Comparison of ENCODE assay signal across 10 mouse cellular contexts in the genomic region with DNA sequence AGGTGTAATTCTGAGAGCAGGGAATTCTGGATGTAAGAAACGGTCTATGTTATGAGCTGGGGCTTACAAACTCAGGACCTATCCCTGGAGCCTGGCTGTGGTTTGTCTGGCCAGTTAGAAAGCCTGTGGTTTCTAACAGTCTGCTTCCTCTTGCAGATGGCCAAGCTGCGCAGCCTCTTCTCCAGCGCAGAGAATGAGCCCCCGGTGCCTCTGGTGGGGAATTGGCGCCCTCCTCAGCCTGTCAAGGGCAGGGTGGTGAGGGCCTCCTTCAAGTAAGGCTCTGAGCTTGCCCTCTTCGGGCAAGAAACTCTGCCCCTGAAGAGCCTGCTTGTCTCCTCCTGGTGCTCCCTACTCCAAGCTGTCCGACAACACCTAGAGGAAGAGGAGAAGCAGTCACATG. TPM values are rescaled to one million over a fixed set of nuclear protein-coding genes. Genes with fewer than 3 reads are reported as not detected.
DNase-seq lines count a peak whose midpoint lies in the region; ATAC-seq and TF ChIP-seq lines count a peak whose summit lies in the region.
"Had no signal": no experiment of that assay in that cellular context is flagged by ENCODE, and none has a peak within 500 bp of the region (broad histone marks: within the 10 kb centered on the region; RNA-seq: fewer than 3 reads in every experiment).

No protein-coding gene starts in this region.

- no peak for TF ChIP-seq CTCF in forebrain, postnatal 0 days (IDR thresholded peaks at IDR 0.05; ENCODE audit: low read depth)
- peak; percentile 22; the same call in 1 of the 2 replicates for TF ChIP-seq CTCF in liver, adult 2 months (IDR thresholded peaks at IDR 0.05; ENCODE audit: low read depth, low read length)

- H3K27me3 ChIP-seq in forebrain, postnatal 0 days (ENCODE audit: insufficient read depth, low read length): no peaks in the 10 kb centered on the region
- no peaks in the 10 kb centered on the region for H3K27me3 ChIP-seq in forebrain, embryonic 13.5 days
- H3K27me3 ChIP-seq in neural tube, embryonic 11.5 days (ENCODE audit: control insufficient read depth, insufficient read depth, low read length): no peaks in the 10 kb centered on the region
- no peaks in the 10 kb centered on the region for H3K27me3 ChIP-seq in neural tube, embryonic 15.5 days (replicated peaks)
- H3K27me3 ChIP-seq in liver, adult 2 months (ENCODE audit: control insufficient read depth, insufficient read depth, low read length): no peaks in the 10 kb centered on the region
- H3K27me3 ChIP-seq in heart, embryonic 10.5 days (ENCODE audit: insufficient read depth, poor library complexity, severe bottlenecking): no peaks in the 10 kb centered on the region
- H3K27me3 ChIP-seq in forebrain, embryonic 11.5 days (ENCODE audit: control insufficient read depth, insufficient read depth, low read length): no peaks in the 10 kb centered on the region
- H3K27me3 ChIP-seq: liver, embryonic 15.5 days had no signal

- H3K79me2 ChIP-seq in liver, adult 2 months (ENCODE audit: control insufficient read depth, insufficient read depth, low read length): no peaks in the 10 kb centered on the region

- H3K36me3 ChIP-seq in forebrain, postnatal 0 days (ENCODE audit: insufficient read depth): no peaks in the 10 kb centered on the region
- H3K36me3 ChIP-seq in forebrain, embryonic 13.5 days (ENCODE audit: poor library complexity, severe bottlenecking): no peaks in the 10 kb centered on the region
- no peaks in the 10 kb centered on the region for H3K36me3 ChIP-seq in neural tube, embryonic 11.5 days (ENCODE audit: control insufficient read depth, insufficient read depth, low read length)
- H3K36me3 ChIP-seq in neural tube, embryonic 15.5 days: no peaks in the 10 kb centered on the region
- peaks cover 38% of the 10 kb centered on the region for H3K36me3 ChIP-seq in liver, adult 2 months (ENCODE audit: control insufficient read depth, insufficient read depth, low read length)
- no peaks in the 10 kb centered on the region for H3K36me3 ChIP-seq in heart, embryonic 10.5 days
- no peaks in the 10 kb centered on the region for H3K36me3 ChIP-seq in forebrain, embryonic 11.5 days (ENCODE audit: control insufficient read depth, insufficient read depth, low read length)
- H3K36me3 ChIP-seq: hindbrain, embryonic 10.5 days had no signal

- H3K9ac ChIP-seq in forebrain, postnatal 0 days: no peak overlapping the region
- no peak overlapping the region for H3K9ac ChIP-seq in forebrain, embryonic 13.5 days
- H3K9ac ChIP-seq in neural tube, embryonic 11.5 days (ENCODE audit: low read length): no peak overlapping the region
- no peak overlapping the region for H3K9ac ChIP-seq in neural tube, embryonic 15.5 days (replicated peaks)
- no peak overlapping the region for H3K9ac ChIP-seq in liver, adult 2 months (ENCODE audit: low read depth, low read length)
- no peak overlapping the region for H3K9ac ChIP-seq in forebrain, embryonic 11.5 days (ENCODE audit: low read length)
- H3K9ac ChIP-seq: liver, embryonic 15.5 days had no signal

- no peak for TF ChIP-seq POLR2A in liver, adult 2 months (IDR thresholded peaks at IDR 0.05; ENCODE audit: extremely low read depth, insufficient read depth, low read length)

- WGBS in forebrain, postnatal 0 days: 59% methylated on average over 7 of the region's 7 CpGs
- WGBS in forebrain, embryonic 13.5 days: 62% methylated on average over 7 of the region's 7 CpGs
- 54% methylated on average over 7 of the region's 7 CpGs for WGBS in neural tube, embryonic 11.5 days
- WGBS in neural tube, embryonic 15.5 days: 55% methylated on average over 7 of the region's 7 CpGs
- whole genome bisulfite sequencing in liver, adult 2 months: 59% methylated on average over 7 of the region's 7 CpGs
- 45% methylated on average over 7 of the region's 7 CpGs for WGBS in heart, embryonic 10.5 days
- 55% methylated on average over 7 of the region's 7 CpGs for WGBS in forebrain, embryonic 11.5 days

- no peaks in the 10 kb centered on the region for H3K9me3 ChIP-seq in forebrain, postnatal 0 days (ENCODE audit: low read length)
- H3K9me3 ChIP-seq in forebrain, embryonic 13.5 days (replicated peaks): no peaks in the 10 kb centered on the region
- no peaks in the 10 kb centered on the region for H3K9me3 ChIP-seq in neural tube, embryonic 11.5 days (ENCODE audit: control insufficient read depth, low read length)
- no peaks in the 10 kb centered on the region for H3K9me3 ChIP-seq in neural tube, embryonic 15.5 days (replicated peaks)
- H3K9me3 ChIP-seq in heart, embryonic 10.5 days: no peaks in the 10 kb centered on the region
- H3K9me3 ChIP-seq in forebrain, embryonic 11.5 days (ENCODE audit: control insufficient read depth, low read length): no peaks in the 10 kb centered on the region
- H3K9me3 ChIP-seq: hindbrain, embryonic 10.5 days; liver, embryonic 15.5 days had no signal

- H3K4me1 ChIP-seq in forebrain, postnatal 0 days (ENCODE audit: insufficient read depth): no peaks in the 10 kb centered on the region
- H3K4me1 ChIP-seq in forebrain, embryonic 13.5 days: no peaks in the 10 kb centered on the region
- H3K4me1 ChIP-seq in neural tube, embryonic 11.5 days (ENCODE audit: control insufficient read depth, insufficient read depth, low read length): no peaks in the 10 kb centered on the region
- no peaks in the 10 kb centered on the region for H3K4me1 ChIP-seq in neural tube, embryonic 15.5 days
- H3K4me1 ChIP-seq in liver, adult 2 months (ENCODE audit: control insufficient read depth, insufficient read depth, low read length): peaks cover 6% of the 10 kb centered on the region
- H3K4me1 ChIP-seq in heart, embryonic 10.5 days: 0 out of 2 replicates have a peak, but pooled peaks cover 3% of the 10 kb centered on the region
- H3K4me1 ChIP-seq in forebrain, embryonic 11.5 days (replicated peaks; ENCODE audit: control insufficient read depth, insufficient read depth, low read length): no peaks in the 10 kb centered on the region

- no peak for DNase-seq in forebrain, postnatal 0 days
- peak; percentile 36 for DNase-seq in neural tube, embryonic 11.5 days (ENCODE audit: low spot score)
- DNase-seq in liver, adult 2 months (ENCODE audit: extremely low read depth, low read depth, low spot score): peak; percentile 30
- DNase-seq in thymus, postnatal 36 days: peak; percentile 60 to 74
- no peak for DNase-seq in heart, embryonic 10.5 days (ENCODE audit: low spot score)
- DNase-seq in forebrain, embryonic 11.5 days (ENCODE audit: low spot score): no peak

- no peak overlapping the region for H3K4me2 ChIP-seq in forebrain, postnatal 0 days (ENCODE audit: low read depth)
- H3K4me2 ChIP-seq in forebrain, embryonic 13.5 days: no peak overlapping the region
- no peak overlapping the region for H3K4me2 ChIP-seq in neural tube, embryonic 11.5 days (ENCODE audit: low read depth)
- no peak overlapping the region for H3K4me2 ChIP-seq in neural tube, embryonic 15.5 days
- no peak overlapping the region for H3K4me2 ChIP-seq in forebrain, embryonic 11.5 days (ENCODE audit: low read depth, low read length, severe bottlenecking)
- H3K4me2 ChIP-seq: liver, embryonic 15.5 days had no signal

- no peak overlapping the region for H3K4me3 ChIP-seq in forebrain, postnatal 0 days (ENCODE audit: low read depth, low read length)
- H3K4me3 ChIP-seq in forebrain, embryonic 13.5 days: no peak overlapping the region
- H3K4me3 ChIP-seq in neural tube, embryonic 11.5 days (ENCODE audit: low read depth, low read length): no peak overlapping the region
- H3K4me3 ChIP-seq in neural tube, embryonic 15.5 days (replicated peaks): no peak overlapping the region
- no peak overlapping the region for H3K4me3 ChIP-seq in liver, adult 2 months (ENCODE audit: insufficient read depth, low read depth, low read length)
- H3K4me3 ChIP-seq in heart, embryonic 10.5 days: no peak overlapping the region
- H3K4me3 ChIP-seq in forebrain, embryonic 11.5 days (ENCODE audit: low read depth, low read length): no peak overlapping the region
- H3K4me3 ChIP-seq: hindbrain, embryonic 10.5 days; liver, embryonic 15.5 days had no signal

- peak; percentile 18; the same call in 1 of the 2 replicates for ATAC-seq in forebrain, postnatal 0 days
- no peak for ATAC-seq in forebrain, embryonic 13.5 days
- no peak for ATAC-seq in neural tube, embryonic 11.5 days (ENCODE audit: insufficient read depth, low FRiP score, low TSS enrichment)
- no peak for ATAC-seq in neural tube, embryonic 15.5 days (ENCODE audit: low FRiP score)
- no peak for ATAC-seq in forebrain, embryonic 11.5 days (replicated peaks; ENCODE audit: low FRiP score)

- H3K27ac ChIP-seq in forebrain, postnatal 0 days (ENCODE audit: low read depth, low read length): no peak overlapping the region
- no peak overlapping the region for H3K27ac ChIP-seq in forebrain, embryonic 13.5 days
- H3K27ac ChIP-seq in neural tube, embryonic 11.5 days (ENCODE audit: low read depth, low read length): no peak overlapping the region
- H3K27ac ChIP-seq in neural tube, embryonic 15.5 days (replicated peaks): no peak overlapping the region
- no peak overlapping the region; the same call in 1 of the 2 replicates for H3K27ac ChIP-seq in liver, adult 2 months (replicated peaks; ENCODE audit: insufficient read depth, low read depth, low read length)
- no peak overlapping the region for H3K27ac ChIP-seq in heart, embryonic 10.5 days
- H3K27ac ChIP-seq in forebrain, embryonic 11.5 days (ENCODE audit: low read depth, low read length): no peak overlapping the region
- H3K27ac ChIP-seq: hindbrain, embryonic 10.5 days; liver, embryonic 15.5 days had no signal

RNA-seq across cellular contexts. Expression of gene Car3, which starts 8.1 kb away (rescaled TPM):
- 1.8 and 2.0 TPM in 2 replicates for total RNA-seq in forebrain, postnatal 0 days (2014; rRNA removed)
- polyA plus RNA-seq in forebrain, postnatal 0 days (2015; fragmentation: Nextera tagmentation; extraction: Ambion mirVana): 2.6 and 2.8 TPM in 2 replicates
- polyA plus RNA-seq in forebrain, embryonic 13.5 days (2015; fragmentation: Nextera tagmentation; extraction: Ambion mirVana): 1.6 and 1.8 TPM in 2 replicates
- polyA plus RNA-seq in neural tube, embryonic 11.5 days (2014; fragmentation: Nextera tagmentation; extraction: Ambion mirVana): 22.3 and 29.1 TPM in 2 replicates
- polyA plus RNA-seq in neural tube, embryonic 15.5 days (2015; fragmentation: Nextera tagmentation; extraction: Ambion mirVana): 9.7 and 19.0 TPM in 2 replicates
- total RNA-seq in liver, adult 2 months (2014; rRNA removed): 1,504 and 1,617 TPM in 2 replicates
- 1,802 and 2,250 TPM in 2 replicates for polyA plus RNA-seq in liver, adult 2 months (2012; rRNA removed)
- 11.1 and 12.2 TPM in 2 replicates for polyA plus RNA-seq in heart, embryonic 10.5 days (2016; fragmentation: Nextera tagmentation; extraction: Ambion mirVana)
- 1.5 and 1.6 TPM in 2 replicates for polyA plus RNA-seq in forebrain, embryonic 11.5 days (2014; fragmentation: Nextera tagmentation; extraction: Ambion mirVana)

RNA-seq across cellular contexts. Expression of gene Car2, which starts 14.7 kb away (rescaled TPM):
- total RNA-seq in forebrain, postnatal 0 days (2014; rRNA removed): 17.8 and 43.3 TPM in 2 replicates
- 27.8 and 35.5 TPM in 2 replicates for polyA plus RNA-seq in forebrain, postnatal 0 days (2015; fragmentation: Nextera tagmentation; extraction: Ambion mirVana)
- polyA plus RNA-seq in forebrain, embryonic 13.5 days (2015; fragmentation: Nextera tagmentation; extraction: Ambion mirVana): 24.2 and 27.6 TPM in 2 replicates
- polyA plus RNA-seq in neural tube, embryonic 11.5 days (2014; fragmentation: Nextera tagmentation; extraction: Ambion mirVana): 85.3 and 85.6 TPM in 2 replicates
- polyA plus RNA-seq in neural tube, embryonic 15.5 days (2015; fragmentation: Nextera tagmentation; extraction: Ambion mirVana): 25.7 and 28.7 TPM in 2 replicates
- 10.7 and 13.5 TPM in 2 replicates for total RNA-seq in liver, adult 2 months (2014; rRNA removed)
- polyA plus RNA-seq in liver, adult 2 months (2012; rRNA removed): 32.8 and 37.5 TPM in 2 replicates
- 213 and 240 TPM in 2 replicates for polyA plus RNA-seq in heart, embryonic 10.5 days (2016; fragmentation: Nextera tagmentation; extraction: Ambion mirVana)
- polyA plus RNA-seq in forebrain, embryonic 11.5 days (2014; fragmentation: Nextera tagmentation; extraction: Ambion mirVana): 105 and 114 TPM in 2 replicates

Comparison
In these comparisons a context has a peak if more than half of its experiments do, and no peak if none do; other contexts are left out.
1. DNase-seq: peak in neural tube, embryonic 11.5 days (single experiment), liver, adult 2 months (single experiment) and thymus, postnatal 36 days (2 of 2); none in forebrain, postnatal 0 days (single experiment), heart, embryonic 10.5 days (single experiment) and forebrain, embryonic 11.5 days (single experiment).
2. RNA of gene Car3, which starts 8.1 kb away (polyA plus RNA-seq): 1,802 to 2,250 TPM in liver, adult 2 months; 22.3 to 29.1 TPM in neural tube, embryonic 11.5 days, 9.7 to 19.0 TPM in neural tube, embryonic 15.5 days, 11.1 to 12.2 TPM in heart, embryonic 10.5 days, 2.6 to 2.8 TPM in forebrain, postnatal 0 days, 1.5 to 1.6 TPM in forebrain, embryonic 11.5 days and 1.6 to 1.8 TPM in forebrain, embryonic 13.5 days; every median in the first group is over 10 times any median in the second.